Mouse (Mus musculus): ENCODE measurements around the gene Kcna10. TPM values are rescaled to one million over a fixed set of nuclear protein-coding genes. Genes with fewer than 3 reads are reported as not detected.

The Kcna10 gene
- total and polyA plus RNA-seq, 3 experiments, result not detected

- Histone ChIP-seq H3K27me3 (ENCODE audit: control insufficient read depth in 1 of 2, insufficient read depth in 2 of 2, low read length in 2 of 2) (no peaks in the 10 kb centered on the region), H3K4me1 (ENCODE audit: control insufficient read depth in 1 of 2, insufficient read depth in 2 of 2, low read length in 2 of 2) (no peaks in the 10 kb centered on the region), H3K79me2 (ENCODE audit: control insufficient read depth, insufficient read depth, low read length, poor library complexity) (no peaks in the 10 kb centered on the region), H3K27ac (ENCODE audit: control insufficient read depth, low read depth, low read length) (no peak overlapping the region), H3K9ac (ENCODE audit: control insufficient read depth, low read depth, low read length, poor library complexity, severe bottlenecking) (no peak overlapping the region), H3K4me3 (ENCODE audit: control insufficient read depth in 1 of 2, insufficient read depth in 1 of 2, low read depth in 2 of 2, low read length in 2 of 2) (no peak overlapping the region), H3K9me3 (replicated peaks; ENCODE audit: insufficient read depth, low read length) (no peaks in the 10 kb centered on the region), H3K36me3 (ENCODE audit: control insufficient read depth in 1 of 2, insufficient read depth in 2 of 2, low read length in 2 of 2) (no peaks in the 10 kb centered on the region)
- DNase-seq (ENCODE audit: low read depth, low spot score), result no peak
- TF ChIP-seq CTCF (IDR thresholded peaks at IDR 0.05 in 2 of 3, conservative IDR thresholded peaks at IDR 0.05 in 1 of 3; ENCODE audit: control insufficient read depth in 1 of 3, insufficient read depth in 1 of 3, low read depth in 2 of 3, low read length in 3 of 3, poor library complexity in 1 of 3, severe bottlenecking in 1 of 3), result no peak
- no peak for TF ChIP-seq CHD1 (IDR thresholded peaks at IDR 0.05; ENCODE audit: low read depth, low read length)
- TF ChIP-seq MEF2A (IDR thresholded peaks at IDR 0.05; ENCODE audit: extremely low read depth, insufficient replicate concordance, low read depth, low read length, poor library complexity, severe bottlenecking), result no peak
- no peak for TF ChIP-seq TCF12 (IDR thresholded peaks at IDR 0.05; ENCODE audit: low read depth, low read length)
- no peak for TF ChIP-seq POLR2A (IDR thresholded peaks at IDR 0.05; ENCODE audit: control insufficient read depth in 1 of 2, insufficient read depth in 1 of 2, low read depth in 1 of 2, low read length in 2 of 2, poor library complexity in 1 of 2)
- TF ChIP-seq NELFE (IDR thresholded peaks at IDR 0.05; ENCODE audit: low read depth, low read length), result no peak
- no peak for TF ChIP-seq BHLHE40 (IDR thresholded peaks at IDR 0.05; ENCODE audit: borderline replicate concordance, low read depth, low read length)
- TF ChIP-seq MAFK (IDR thresholded peaks at IDR 0.05; ENCODE audit: borderline replicate concordance, low read depth, low read length), result no peak
- TF ChIP-seq GABPA (IDR thresholded peaks at IDR 0.05; ENCODE audit: low read depth, low read length), result no peak
- no peak for TF ChIP-seq USF1 (IDR thresholded peaks at IDR 0.05; ENCODE audit: low read depth, low read length)
- no peak for TF ChIP-seq ZNF384 (IDR thresholded peaks at IDR 0.05; ENCODE audit: low read depth, low read length)
- no peak for TF ChIP-seq MAX (IDR thresholded peaks at IDR 0.05; ENCODE audit: low read length)
- no peak for TF ChIP-seq USF2 (IDR thresholded peaks at IDR 0.05; ENCODE audit: borderline replicate concordance in 1 of 2, insufficient read depth in 1 of 2, low read depth in 1 of 2, low read length in 2 of 2)
- TF ChIP-seq HCFC1 (IDR thresholded peaks at IDR 0.05; ENCODE audit: low read depth, low read length), result no peak
- TF ChIP-seq MXI1 (IDR thresholded peaks at IDR 0.05; ENCODE audit: low read depth, low read length), result no peak
- no peak for TF ChIP-seq KAT2A (conservative IDR thresholded peaks at IDR 0.05; ENCODE audit: low read depth, low read length)
- TF ChIP-seq UBTF (IDR thresholded peaks at IDR 0.05; ENCODE audit: borderline replicate concordance, insufficient read depth, low read depth, low read length), result no peak
- TF ChIP-seq POLR2AphosphoS2 (IDR thresholded peaks at IDR 0.05; ENCODE audit: low read length), result no peak
- no peak for TF ChIP-seq MYC (IDR thresholded peaks at IDR 0.05; ENCODE audit: low read depth, low read length)
Measured at GRCm38 (mm10) chr3:107231202-107231601, 48.3 kb downstream of the Kcna10 start.

GRCm38 (mm10) chr3:107233351-107233813 lies 50.5 kb downstream of the Kcna10 start:
- Histone ChIP-seq H3K9me3 (replicated peaks; ENCODE audit: insufficient read depth, low read length) (no peaks in the 10 kb centered on the region), H3K27ac (ENCODE audit: control insufficient read depth, low read depth, low read length) (no peak overlapping the region), H3K79me2 (ENCODE audit: control insufficient read depth, insufficient read depth, low read length, poor library complexity) (no peaks in the 10 kb centered on the region), H3K4me1 (ENCODE audit: control insufficient read depth in 1 of 2, insufficient read depth in 2 of 2, low read length in 2 of 2) (no peaks in the 10 kb centered on the region), H3K9ac (ENCODE audit: control insufficient read depth, low read depth, low read length, poor library complexity, severe bottlenecking) (no peak overlapping the region), H3K36me3 (ENCODE audit: control insufficient read depth in 1 of 2, insufficient read depth in 2 of 2, low read length in 2 of 2) (no peaks in the 10 kb centered on the region), H3K27me3 (ENCODE audit: control insufficient read depth in 1 of 2, insufficient read depth in 2 of 2, low read length in 2 of 2) (no peaks in the 10 kb centered on the region), H3K4me3 (ENCODE audit: control insufficient read depth in 1 of 2, insufficient read depth in 1 of 2, low read depth in 2 of 2, low read length in 2 of 2) (no peak overlapping the region)
- DNase-seq (ENCODE audit: low read depth, low spot score), result peak; percentile 82
- TF ChIP-seq E2F4 (IDR thresholded peaks at IDR 0.05; ENCODE audit: borderline replicate concordance, low read depth, low read length) (no peak), ZMIZ1 (IDR thresholded peaks at IDR 0.05; ENCODE audit: low read depth, low read length) (no peak), SMC3 (IDR thresholded peaks at IDR 0.05; ENCODE audit: low read depth, low read length) (peak; percentile 96), HCFC1 (IDR thresholded peaks at IDR 0.05; ENCODE audit: low read depth, low read length) (no peak), SIN3A (IDR thresholded peaks at IDR 0.05; ENCODE audit: low read length) (no peak), MYB (IDR thresholded peaks at IDR 0.05; ENCODE audit: low read depth, low read length) (no peak), POLR2AphosphoS5 (IDR thresholded peaks at IDR 0.05; ENCODE audit: borderline replicate concordance, low read depth, low read length) (no peak), TBP (IDR thresholded peaks at IDR 0.05; ENCODE audit: low read depth, low read length) (no peak), CTCF (IDR thresholded peaks at IDR 0.05 in 2 of 3, conservative IDR thresholded peaks at IDR 0.05 in 1 of 3; ENCODE audit: control insufficient read depth in 1 of 3, insufficient read depth in 1 of 3, low read depth in 2 of 3, low read length in 3 of 3, poor library complexity in 1 of 3, severe bottlenecking in 1 of 3) (peak; percentile 71 to 98 (median 80)), MYC (IDR thresholded peaks at IDR 0.05; ENCODE audit: low read depth, low read length) (no peak), ETS1 (IDR thresholded peaks at IDR 0.05; ENCODE audit: low read depth, low read length) (no peak), ZKSCAN1 (IDR thresholded peaks at IDR 0.05; ENCODE audit: low read depth, low read length) (no peak), TAL1 (IDR thresholded peaks at IDR 0.05; ENCODE audit: low read length) (no peak), KAT2A (conservative IDR thresholded peaks at IDR 0.05; ENCODE audit: low read depth, low read length) (no peak), MAX (IDR thresholded peaks at IDR 0.05; ENCODE audit: low read length) (no peak), ELF1 (IDR thresholded peaks at IDR 0.05; ENCODE audit: low read depth, low read length) (no peak), POLR2A (IDR thresholded peaks at IDR 0.05; ENCODE audit: control insufficient read depth in 1 of 2, insufficient read depth in 1 of 2, low read depth in 1 of 2, low read length in 2 of 2, poor library complexity in 1 of 2) (no peak), GABPA (IDR thresholded peaks at IDR 0.05; ENCODE audit: low read depth, low read length) (no peak), GATA1 (IDR thresholded peaks at IDR 0.05; ENCODE audit: low read depth, low read length) (no peak)
